Mouse (Mus musculus) spleen, adult 18-20 months (tissue): Measurements from ENCODE around the gene Men1.
"Not testable (repeated sequence)": the region's sequence is repeated elsewhere in the genome, so short reads cannot be mapped to it uniquely, and the experiment has no call there.

ENCODE experiments used
- DNase-seq, 2 experiments: peaks; one replicate each; pipeline ENCODE4 v3.0.0; 2022; ENCODE audit warnings: mixed read lengths in 2 of 2

Men1 gene

GRCm38 (mm10) chr19:6305517-6306115, 29.2 kb upstream of the Men1 start:
- no peak for DNase-seq

GRCm38 (mm10) chr19:6306137-6306551, 28.6 kb upstream of the Men1 start, which contains the start of gene Cdc42bpg:
Gene Cdc42bpg, plus strand, starts transcription at chr19:6306456.
- DNase-seq: peak; percentile 82 to 93

GRCm38 (mm10) chr19:6306586-6306985, 28.2 kb upstream of the Men1 start:
- peak; percentile 53 to 76 for DNase-seq

DNA sequence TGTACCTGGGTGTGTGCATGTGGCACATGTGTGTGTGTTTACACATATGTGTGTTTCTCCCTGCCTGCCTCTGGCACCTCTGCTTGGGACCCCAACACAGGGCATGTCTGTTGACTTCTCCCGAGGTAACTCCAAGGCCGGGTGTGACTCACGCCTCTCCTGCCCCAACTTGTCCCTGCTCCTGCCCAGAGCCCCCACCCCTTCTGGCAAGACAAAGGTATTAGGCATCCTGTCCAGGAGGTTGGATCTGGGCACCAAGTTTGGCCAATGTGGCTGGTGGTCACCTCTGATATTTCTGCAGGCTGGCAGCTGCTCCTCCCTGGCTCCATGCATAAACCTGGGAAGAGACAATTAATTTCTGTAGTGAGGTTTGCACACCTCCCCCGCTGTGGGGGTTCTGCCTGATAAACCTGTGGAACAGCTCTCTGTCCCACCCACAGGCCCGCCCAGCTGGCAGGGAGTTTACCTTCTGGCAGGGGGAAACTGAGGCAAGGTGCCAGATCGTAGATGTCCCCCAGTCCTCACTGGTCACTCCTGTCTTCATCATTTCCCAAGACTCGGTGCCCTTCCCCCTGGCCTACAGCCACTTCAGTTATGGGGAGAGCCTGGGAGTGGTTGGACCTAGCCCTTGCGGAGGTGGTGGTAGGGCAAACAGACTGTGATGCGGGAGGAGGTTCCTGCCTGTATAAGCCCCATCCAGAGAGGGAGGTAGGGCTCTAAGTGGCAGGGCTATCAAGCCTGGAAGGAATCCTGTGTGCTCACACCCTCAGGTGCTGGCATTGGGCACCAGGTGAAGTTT, 26.8 kb upstream of the Men1 start:
- no peak for DNase-seq

GRCm38 (mm10) chr19:6310181-6310580, 24.6 kb upstream of the Men1 start:
- DNase-seq: no peak

DNA sequence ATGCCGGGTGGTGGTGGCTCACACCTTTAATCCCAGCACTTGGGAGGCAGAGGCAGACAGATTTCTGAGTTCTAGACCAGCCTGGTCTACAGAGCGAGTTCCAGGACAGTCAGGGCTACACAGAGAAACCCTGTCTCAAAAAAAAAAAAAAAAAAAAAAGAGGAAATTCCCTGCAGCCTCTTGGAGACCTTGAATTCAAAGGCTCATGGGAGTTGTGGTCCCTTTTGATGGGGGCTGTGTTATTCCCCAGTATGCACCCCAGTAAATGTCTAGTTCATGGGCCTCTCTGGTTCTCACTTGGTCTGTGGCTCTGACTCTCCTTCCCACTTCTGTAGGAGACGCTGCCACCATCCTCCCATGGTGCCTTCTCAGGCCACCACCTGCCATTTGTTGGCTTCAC, 23.0 kb upstream of the Men1 start:
- DNase-seq: not testable (repeated sequence)

DNA sequence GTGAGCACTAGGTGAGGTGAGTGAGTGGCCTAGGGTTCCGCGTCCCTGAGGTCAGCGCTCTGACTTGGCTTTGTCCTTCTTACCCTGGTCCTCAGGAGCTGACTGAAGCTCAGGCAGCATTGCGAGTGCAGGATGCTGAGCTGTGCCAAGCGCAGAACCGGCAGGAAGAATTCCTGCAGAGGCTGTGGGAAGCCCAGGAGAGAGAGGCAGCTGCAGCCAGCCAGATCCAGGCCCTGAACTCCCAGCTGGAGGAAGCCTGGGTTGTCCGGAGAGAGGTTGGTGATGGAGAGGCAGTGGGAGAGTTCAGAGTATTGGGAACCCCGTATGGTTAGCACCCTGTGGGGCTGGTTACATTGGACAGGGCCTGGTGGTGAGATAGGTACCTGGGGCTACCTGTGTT, 21.0 kb upstream of the Men1 start:
- DNase-seq: no peak

DNA sequence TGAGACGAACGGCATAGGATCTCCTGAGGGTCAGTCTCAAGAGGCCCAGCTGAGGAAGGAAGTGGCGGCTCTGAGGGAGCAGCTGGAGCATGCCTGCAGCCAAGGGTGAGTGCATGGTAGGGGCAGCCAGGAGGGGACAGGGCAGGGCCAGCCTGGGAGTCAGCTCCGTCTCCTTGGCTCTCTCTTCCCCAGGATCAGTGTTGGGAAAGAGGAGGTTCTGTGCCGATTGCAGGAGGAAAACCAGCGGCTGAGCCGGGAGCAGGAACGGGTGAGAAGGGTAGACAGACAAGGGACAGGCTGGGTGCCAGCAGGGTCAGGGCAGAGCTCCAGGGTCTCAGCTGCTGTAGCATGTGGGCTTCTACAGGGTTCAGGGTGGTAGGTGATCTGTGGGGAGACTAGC, 20.3 kb upstream of the Men1 start:
- DNase-seq: no peak

DNA sequence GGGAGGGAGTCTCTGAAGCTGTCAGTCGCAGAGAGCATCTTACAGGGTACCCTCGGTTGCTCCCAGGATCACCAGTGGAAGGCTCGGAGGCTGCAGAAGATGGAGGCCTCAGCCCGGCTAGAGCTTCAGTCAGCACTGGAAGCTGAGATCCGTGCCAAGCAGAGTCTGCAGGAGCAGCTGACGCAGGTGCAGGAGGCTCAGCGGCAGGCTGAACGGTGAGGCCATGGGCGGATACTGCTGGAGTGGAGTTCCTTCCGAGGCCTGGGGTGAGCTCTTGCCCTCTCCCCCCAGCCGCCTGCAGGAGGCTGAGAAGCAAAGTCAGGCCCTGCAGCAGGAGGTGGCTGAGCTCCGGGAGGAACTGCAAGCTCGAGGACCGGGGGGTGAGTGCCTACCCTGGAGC, 19.2 kb upstream of the Men1 start:
- DNase-seq: no peak

DNA sequence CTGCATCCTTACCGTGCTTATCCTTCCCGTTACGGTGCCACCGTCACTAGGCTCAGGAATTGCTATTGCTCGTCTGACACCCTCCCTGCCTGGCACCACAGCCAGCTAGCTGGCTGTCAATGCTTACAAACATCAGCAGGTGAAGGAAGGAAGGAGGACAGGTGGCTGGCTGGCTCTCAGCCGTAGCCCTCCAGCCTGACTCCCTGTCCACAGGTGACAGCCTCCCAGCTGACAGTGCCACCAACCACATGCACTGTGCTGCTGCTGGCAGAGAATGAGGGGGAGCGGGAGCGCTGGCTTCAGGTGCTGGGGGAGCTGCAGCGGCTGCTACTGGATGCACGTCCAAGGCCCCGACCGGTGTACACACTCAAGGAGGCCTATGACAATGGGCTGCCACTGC, 16.6 kb upstream of the Men1 start:
- DNase-seq: no peak

- DNase-seq: no peak
These were observed 13.4 kb upstream of the Men1 start for GRCm38 (mm10) chr19:6321358-6321757.

DNA sequence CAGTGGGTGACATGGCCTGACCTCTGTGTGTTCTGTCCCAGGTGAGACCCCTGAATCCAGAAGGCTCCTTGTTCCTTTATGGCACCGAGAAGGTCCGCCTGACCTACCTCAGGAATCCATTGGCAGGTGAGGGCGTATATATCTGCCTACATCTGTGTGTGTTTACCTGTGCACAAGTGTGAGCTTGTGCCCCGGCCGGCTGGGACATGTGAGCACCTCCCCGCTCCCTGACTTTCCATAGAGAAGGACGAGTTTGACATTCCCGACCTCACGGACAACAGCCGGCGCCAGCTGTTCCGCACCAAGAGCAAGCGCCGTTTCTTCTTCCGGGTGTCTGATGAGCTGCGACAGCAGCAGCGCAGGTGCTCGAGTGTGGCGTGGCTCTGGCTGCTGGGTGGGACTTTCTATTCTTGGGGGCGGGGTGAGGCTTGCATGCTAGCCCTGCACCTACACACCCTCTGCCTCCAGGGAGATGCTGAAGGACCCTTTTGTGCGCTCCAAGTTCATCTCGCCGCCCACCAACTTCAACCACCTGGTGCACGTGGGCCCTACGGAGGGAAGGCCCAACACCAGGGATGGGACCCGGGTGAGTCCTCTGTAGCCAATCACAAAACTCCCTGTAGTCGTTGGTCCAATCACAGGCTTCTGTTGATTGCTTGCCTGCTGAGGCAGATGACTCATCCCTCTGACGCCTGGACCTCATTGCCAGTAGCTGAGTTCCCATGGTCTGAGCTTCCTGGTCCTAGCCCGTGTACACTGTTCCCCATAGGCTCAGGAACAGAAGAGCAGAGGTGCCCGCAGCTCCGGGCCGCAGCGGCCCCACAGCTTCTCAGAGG, 12.8 kb upstream of the Men1 start:
- DNase-seq: no peak

DNA sequence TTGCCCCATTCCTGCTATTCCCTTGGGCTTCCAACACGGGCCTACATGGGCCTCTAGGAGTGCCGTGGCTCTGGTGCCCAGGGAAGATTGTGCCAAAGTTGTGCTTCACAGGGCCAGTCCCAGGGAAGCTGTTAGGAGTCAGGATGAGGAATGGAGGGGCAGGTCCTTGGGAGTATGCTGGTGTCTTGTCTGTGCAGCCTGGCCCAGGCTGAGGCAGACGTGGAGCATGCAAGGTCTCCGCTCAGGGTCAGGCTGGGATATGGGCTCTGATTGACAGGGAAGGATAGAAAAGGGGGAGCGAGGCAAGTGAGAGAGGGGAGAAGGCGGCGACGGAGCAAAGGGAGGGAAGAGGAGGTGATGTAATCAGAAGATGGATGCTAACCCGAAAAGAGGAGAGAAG, 10.0 kb upstream of the Men1 start:
- DNase-seq: no peak

GRCm38 (mm10) chr19:6331178-6331577, 3.6 kb upstream of the Men1 start:
- no peak for DNase-seq

- DNase-seq: peak in 1 of 2 experiments; percentile 43
These were observed 2.9 kb upstream of the Men1 start for GRCm38 (mm10) chr19:6331719-6332516.

DNA sequence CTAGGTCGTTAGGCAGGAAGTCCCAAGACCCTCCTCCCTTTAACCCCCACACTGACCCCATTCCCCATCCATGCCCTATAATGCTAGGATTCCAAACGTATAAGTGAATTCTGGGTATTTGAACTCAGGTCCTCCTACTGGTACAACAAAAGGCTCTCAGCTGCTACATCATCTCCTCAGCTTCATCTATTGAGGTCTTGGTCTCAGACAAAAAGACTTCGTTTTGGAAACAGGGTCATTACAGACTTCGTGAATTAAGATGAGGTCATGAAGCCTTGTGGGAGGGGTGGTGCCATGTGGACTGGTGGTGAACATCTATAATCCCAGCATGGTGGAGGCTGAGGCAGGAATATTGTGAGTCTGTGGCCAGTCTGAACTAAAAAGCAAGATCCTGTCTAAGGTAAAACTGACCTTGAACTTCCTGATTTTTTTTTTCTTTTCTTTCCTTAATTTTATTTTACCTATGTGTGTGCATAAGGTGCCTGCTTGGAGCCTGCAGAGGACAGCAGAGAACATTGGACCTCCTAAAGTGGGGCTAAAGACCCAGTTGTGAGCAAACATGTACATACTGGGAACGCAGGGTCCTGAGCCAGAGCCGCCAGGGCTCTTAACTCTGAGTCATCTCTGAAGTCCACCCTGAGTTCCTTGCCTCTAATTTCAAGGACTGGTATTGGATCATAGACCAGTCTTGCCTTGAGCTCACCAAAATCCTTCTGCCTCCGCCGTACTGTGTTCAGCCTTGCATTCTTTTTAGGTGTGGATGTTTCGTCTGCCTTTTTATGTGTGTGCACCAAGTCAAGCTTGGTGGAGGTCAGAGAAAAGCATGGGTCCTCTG, 801 bp upstream of the Men1 start:
- DNase-seq: no peak

DNA sequence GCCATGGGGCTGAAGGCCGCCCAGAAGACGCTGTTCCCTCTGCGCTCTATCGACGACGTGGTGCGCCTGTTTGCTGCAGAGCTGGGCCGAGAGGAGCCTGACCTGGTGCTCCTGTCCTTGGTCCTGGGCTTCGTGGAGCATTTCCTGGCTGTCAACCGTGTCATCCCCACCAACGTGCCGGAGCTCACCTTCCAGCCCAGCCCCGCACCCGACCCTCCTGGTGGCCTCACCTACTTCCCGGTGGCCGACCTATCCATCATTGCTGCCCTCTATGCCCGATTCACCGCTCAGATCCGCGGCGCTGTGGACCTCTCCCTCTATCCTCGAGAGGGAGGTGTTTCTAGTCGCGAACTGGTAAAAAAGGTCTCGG, 664 bp downstream of the Men1 start:
- DNase-seq: peak in 1 of 2 experiments; percentile 26

GRCm38 (mm10) chr19:6336920-6337319, 2.1 kb downstream of the Men1 start:
- no peak for DNase-seq

DNA sequence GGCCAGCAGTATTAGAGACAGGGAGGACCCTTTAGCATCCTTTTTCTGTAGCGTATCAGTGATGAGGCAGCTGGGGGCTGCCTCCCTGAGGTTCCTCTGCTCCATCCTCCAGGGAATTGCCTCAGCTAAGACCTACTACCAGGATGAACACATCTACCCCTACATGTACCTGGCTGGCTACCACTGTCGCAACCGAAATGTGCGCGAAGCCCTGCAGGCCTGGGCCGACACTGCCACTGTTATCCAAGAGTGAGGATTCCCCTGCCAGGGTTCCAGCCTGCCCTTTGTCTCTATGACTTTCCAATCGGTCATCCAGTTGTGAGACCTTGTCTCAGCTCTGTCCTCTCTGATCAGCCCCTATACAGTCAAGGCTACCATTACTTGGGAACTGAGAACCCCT, 3.4 kb downstream of the Men1 start:
- DNase-seq: no peak

GRCm38 (mm10) chr19:6338716-6339115, 3.9 kb downstream of the Men1 start:
- DNase-seq: no peak

- DNase-seq: no peak
These were observed 4.4 kb downstream of the Men1 start for GRCm38 (mm10) chr19:6339191-6339590.
